Mouse (Mus musculus) common myeloid progenitor, adult 5-6 weeks (primary cell): ENCODE data around the gene Gm28038. TPM values are rescaled to one million over a fixed set of nuclear protein-coding genes. Genes with fewer than 3 reads are reported as not detected.

Source experiments
- ATAC-seq: replicated peaks from 2 replicates; pipeline ENCODE4 v1.8.0; 2016; ENCODE audit warnings: low read depth, mild to moderate bottlenecking, moderate TSS enrichment, inconsistent platforms; ENCODE audit not compliant: poor library complexity, severe bottlenecking
- total RNA-seq: library from RNA; stranded (forward); fragments of 200-1000, 187-1606 nt; gene quantifications from 2 replicates; pipeline ENCODE4 v1.2.3, GENCODE M21; 2017

Gene Gm28038
- total RNA-seq, 1 experiment from 2014 or later, result not detected

DNA sequence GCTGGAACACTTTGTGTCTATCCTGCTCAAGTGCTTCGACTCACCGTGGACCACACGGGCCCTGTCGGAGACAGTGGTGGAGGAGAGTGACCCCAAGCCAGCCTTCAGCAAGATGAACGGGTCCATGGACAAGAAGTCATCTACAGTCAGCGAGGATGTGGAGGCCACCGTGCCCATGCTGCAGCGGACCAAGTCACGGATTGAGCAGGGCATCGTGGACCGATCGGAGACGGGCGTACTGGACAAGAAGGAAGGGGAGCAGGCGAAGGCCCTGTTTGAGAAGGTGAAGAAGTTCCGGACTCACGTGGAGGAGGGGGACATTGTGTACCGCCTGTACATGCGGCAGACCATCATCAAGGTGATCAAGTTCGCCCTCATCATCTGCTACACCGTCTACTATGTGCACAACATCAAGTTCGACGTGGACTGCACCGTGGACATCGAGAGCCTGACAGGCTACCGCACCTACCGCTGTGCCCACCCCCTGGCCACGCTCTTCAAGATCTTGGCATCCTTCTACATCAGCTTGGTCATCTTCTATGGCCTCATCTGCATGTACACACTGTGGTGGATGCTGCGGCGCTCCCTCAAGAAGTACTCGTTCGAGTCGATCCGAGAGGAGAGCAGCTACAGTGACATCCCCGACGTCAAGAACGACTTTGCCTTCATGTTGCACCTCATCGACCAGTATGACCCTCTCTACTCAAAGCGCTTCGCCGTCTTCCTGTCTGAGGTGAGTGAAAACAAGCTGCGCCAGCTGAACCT is 25.0 kb upstream of the Gm28038 start:
- ATAC-seq, result no peak

DNA sequence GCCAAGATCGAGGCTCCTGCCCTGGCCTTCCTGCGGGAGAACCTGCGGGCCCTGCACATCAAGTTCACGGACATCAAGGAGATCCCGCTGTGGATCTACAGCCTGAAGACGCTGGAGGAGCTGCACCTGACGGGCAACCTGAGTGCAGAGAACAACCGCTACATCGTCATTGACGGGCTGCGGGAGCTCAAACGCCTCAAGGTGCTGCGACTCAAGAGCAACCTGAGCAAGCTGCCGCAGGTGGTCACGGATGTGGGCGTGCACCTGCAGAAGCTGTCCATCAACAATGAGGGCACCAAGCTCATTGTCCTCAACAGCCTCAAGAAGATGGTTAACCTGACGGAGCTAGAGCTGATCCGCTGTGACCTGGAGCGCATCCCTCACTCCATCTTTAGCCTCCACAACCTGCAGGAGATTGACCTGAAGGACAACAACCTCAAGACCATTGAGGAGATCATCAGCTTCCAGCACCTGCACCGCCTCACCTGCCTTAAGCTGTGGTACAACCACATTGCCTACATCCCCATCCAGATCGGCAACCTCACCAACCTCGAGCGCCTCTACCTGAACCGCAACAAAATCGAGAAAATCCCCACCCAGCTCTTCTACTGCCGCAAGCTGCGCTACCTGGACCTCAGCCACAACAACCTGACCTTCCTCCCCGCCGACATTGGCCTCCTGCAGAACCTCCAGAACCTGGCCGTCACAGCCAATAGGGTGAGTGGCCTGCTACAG is 24.1 kb upstream of the Gm28038 start:
- ATAC-seq, result no peak

DNA sequence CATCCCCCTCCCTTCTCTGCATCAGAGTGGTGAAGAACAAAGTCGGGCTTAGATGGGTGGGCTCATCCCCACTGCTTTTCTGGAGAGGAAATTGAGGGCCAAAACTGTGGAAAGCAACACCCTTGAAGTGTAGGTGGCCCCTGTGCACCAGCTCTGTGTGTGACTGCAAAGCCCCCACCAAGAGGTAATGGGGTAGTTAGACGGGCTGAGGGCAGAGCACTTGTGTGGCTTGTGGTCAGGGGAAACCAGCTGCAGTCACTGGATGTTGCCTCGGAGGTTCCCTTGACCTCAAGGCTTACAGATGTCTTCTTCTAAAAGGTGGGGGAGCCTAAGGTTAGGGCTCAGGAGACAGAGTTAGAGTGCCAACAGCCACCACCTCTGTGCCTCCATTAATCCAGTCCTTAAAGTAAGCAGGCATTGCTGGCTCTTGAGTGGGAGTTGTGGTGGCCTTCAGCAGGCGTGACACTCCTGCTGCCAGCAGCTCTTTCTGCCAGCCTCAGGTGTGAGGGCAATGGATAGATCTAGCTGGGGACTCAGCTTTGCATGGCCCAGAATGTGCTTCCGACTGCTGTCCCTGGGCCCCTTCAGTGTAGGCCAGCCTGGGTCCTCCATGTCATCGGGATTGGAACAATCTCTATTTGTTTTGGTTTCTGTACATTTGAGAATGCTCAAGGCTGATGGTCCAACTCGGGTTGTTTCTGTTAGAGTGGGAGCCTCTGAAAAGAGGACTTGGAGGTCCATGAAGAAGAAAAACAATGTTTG is 23.0 kb upstream of the Gm28038 start:
- peak; percentile 68 for ATAC-seq

DNA sequence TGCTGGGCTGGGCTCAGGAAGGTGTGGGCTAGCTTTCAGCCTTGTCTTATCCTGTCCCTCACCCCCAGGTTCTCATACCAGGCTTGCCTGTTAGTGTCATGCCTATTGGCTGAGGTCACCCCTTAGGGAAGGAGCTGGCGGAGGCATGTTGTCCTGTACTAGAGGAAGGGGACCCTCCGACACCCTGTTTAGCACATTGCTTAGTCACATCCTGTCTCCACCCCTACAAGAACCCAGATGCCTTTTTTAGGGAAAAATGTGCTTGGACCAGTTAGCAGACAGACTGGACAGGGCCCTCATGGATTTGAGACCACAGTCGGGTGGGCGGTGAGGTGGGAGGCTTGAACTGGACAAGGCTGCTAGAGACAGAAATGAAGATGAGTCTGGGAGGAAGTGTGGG is 22.2 kb upstream of the Gm28038 start:
- 0 out of 2 replicates have a peak, but pooled peaks have one; percentile 12 for ATAC-seq

DNA sequence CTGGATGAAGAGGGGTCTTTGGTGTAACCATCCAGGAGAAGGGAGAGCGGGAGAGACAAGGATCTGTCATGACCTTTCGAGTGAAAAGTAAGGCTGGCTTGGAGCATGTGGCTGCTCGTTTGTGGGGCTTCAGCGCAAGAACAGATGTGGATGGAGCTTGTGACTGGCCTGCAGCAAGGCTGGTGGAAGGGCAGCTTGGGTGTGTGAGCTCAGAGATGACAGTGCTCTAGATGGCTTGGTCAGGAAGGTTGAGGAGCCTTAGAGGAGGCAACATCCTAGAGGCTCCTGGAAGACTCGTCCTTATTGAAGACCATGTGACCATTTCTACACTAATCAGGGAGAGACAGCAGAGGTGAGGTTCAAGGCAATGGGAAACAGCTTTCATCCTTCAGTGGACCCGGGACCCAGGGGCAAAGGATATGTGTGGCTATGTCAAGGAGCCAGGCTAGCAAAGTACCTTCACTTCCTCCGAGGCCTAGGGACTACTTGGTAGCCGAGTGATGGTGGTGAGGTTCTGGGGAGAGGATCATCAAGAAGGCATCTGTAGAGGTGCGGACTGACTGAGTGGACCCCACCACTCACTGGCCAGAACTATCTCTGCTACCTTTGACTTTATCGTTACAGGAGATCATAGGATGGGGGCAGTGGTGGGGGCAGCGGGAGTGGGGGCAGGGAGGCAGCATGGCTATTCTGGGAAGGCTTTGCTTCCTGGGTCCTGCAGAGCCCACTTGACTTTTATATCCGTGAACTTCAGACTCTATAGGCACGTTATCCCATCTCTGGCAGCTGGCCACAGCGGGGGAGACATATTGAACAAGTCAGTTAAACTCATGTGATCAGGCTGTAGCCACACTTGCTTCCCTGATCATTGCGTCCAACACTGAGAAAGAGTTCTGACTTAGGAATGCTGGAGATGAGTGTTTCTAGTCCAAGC is 21.4 kb upstream of the Gm28038 start:
- ATAC-seq, result no peak

DNA sequence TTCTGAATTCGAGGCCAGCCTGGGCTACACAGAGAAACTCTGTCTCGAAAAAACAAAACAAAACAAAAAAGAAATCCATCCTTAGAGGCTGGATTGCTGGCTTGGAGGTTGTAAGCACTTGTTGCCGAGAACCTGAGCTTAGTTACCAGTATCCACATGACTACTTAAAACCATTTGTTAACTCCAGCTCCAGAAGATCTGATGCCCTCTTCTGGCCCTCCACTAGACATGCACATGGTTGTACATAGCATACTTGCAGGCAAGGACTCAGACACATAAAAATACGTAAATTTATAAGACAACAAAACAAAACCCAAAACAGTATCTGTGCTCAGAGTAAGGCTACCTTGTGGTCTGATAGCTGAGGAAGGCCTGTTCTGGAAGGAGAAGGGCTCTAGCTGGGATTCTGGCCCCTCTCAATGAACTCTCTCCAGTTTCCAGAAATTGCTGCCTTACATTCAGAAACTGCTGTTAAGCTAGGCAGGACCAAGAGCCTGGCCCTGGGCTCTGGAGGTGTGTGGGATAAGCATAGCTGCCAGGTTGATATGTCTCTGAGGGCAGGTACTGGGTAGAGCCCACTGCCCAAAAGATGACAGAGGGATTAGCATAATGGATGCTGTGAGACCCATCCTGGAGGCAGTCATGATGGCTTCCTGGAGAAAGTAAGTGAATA is 19.6 kb upstream of the Gm28038 start:
- ATAC-seq, result no peak

DNA sequence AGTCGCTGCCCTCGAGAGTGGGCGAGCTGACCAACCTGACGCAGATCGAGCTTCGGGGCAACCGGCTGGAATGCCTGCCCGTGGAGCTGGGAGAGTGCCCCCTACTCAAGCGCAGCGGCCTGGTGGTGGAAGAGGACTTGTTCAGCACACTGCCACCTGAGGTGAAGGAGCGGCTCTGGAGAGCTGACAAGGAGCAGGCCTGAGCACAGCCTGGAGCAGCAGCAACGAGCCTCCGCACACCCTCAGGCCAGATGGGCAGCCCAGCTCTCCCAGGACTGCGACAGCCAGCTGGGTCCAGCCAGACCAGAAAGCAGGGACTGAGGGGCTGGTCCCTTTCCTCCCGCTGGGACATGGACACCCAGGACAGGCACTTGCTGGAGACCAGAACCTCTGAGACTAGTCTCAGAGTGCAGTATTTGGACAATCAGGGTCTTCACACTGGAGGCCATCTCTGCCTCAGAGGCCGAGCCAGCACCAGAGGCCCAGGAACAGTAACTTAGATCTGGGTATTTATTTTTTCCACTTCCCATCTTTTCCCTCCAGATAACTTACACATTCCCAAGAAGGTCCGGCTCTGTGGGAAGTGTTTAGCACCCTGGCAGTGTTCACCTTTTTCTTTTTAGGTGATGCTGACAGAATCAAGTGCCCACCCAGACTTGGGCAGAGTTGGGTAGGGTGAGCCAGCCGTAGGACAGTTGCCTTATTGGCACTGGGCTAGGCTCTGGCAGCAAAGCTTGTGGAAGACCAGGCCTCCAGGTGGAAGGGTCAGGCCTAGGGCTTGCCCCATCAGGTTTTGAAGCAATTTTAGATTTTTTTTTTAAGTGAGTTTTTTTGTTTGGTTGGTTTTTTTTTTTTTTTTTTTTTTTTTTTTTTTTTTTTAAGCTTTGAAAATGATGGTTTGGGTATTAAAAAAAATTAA is 18.7 kb upstream of the Gm28038 start:
- ATAC-seq, result no peak

DNA sequence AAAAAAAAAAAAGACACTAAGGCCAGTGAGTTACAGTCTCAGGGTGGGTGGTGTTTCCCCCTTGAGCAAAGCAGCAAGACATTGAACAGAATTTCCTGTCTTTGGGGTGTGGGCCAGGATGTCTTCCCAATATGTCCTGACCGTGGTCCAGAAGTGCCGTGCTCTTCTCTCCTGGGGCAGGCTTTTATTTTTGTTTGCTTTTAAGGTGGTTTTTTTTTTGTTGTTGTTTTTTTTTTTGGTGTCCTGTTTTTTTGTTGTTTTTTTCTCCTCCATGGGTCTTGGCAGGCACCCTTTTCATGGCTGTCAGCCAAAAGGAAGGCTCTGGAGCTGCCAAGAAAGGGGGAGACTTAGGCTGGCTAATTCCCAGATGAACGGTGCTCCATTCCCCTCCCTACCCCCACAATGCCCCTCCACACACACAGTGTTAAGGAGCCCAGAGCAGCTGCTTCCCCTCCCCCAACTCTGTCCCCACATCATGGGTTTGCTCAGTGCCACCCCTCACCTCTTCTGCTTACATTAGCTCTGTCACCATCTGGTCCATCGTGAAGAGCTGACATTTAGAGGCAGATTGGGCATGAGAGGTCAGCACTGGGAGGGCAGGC is 17.9 kb upstream of the Gm28038 start:
- no peak for ATAC-seq

DNA sequence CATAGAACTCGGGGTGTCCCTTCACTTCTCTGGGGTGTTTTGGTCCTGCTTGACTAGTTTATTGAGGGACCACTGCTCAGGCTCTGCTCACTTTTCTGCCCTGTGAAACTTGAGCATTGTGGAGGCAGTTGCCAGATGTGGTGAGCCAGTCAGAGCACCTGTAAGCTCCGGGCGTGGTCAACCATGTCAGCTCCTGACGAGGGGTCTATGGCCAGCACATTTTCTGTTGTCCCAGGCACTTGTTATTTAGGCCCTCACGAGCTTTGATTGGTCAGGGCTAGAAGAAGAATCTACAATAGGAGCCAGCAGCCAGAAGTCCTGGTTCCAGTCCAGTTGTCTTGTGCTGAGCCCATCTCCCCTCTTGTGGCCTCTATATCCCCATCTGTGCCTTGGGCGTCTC is 17.0 kb upstream of the Gm28038 start:
- ATAC-seq, result no peak

DNA sequence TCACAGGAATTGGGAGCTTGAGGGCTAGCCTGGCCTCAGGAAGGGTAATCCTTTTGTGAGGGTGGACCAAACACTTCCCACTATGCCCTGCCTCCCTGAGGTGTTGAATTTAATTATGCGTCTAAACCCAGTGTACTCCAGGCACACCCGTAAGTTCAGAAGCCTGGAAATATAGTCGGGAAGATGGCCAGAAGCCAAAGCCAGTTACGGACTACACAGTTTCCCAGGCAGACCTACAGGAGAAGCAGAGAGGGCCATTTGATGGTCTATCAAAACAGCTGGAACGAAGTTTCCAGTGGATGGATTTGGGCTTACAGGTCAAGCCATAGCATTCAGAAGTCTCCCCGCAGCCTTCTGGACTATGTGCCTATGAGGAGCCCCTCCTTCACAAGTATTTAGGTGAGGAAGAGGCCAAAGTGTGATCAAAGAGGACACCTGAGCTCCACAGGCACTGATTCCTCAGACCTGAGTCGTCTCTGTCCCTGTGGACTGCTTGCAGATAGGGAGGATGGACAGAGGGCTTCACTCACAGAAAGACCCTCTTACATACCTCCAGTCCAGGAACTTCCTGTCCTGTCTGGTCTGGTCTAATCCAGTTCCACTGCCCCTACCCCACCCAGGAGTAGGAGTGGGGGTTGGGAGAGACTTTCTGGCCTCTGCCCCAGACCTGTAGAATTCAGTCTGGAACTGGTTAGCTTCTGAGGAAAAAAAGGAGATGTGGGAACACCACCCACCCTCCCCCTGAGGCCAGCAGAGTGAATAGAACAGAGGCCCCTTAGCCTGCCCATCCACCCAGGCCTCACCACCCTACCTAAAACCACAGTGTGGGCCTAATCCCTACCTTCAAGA is 15.9 kb upstream of the Gm28038 start:
- ATAC-seq, result no peak

DNA sequence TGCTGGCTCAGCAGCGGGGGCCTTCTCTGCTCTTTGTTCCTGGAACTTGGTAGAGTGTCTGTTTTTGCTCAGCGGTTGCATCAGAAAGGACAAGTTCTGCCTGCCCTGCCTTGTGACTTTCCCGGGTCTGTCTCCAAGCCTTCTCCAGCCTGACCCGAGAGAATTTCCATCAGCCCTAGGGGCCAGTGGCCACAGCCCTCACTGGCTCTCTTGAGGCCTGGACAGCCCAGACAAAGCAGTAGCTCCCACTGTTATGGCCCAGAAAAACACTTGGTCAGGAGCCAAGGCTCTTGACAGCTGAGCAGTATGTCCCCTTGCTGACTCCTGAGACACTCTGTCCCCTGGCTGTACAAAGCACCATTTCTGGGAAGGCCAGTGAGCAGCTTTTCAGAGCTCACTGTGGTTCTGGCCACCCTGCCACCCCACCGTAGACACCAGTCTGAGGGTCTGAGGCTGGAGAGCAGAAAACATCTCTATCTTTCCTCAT is 15.0 kb upstream of the Gm28038 start, which contains the start of gene Phyhd1:
TSS of gene Phyhd1 (plus strand) at position 437 of the 487 bp plus-strand sequence.
- no peak for ATAC-seq

DNA sequence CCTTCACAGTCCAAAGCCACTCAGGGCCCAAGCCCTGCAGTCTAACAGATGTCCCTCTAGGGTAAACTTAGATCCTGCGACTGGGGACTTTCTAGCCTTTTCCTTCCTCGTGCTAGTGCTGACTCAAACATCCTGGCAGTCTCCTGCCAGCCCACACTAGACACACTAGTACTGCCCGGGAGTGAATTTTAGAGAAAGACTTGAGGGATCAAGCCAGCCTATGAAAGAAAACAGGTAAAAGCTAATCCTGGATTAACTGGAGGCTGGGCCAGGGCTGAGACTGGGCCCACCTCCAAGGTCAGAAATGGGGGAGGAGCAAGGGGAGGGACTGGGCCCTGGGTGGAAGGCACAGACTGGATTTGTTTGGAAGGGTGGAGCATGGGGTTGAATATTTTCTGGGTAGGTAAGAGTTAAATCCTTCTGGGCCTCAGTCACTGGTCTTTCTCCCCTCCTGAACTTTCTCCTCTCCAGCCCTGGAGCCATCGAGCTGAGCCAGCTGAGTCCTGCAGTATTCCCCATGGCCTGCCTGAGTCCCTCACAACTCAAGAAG is 14.4 kb upstream of the Gm28038 start:
- no peak for ATAC-seq

DNA sequence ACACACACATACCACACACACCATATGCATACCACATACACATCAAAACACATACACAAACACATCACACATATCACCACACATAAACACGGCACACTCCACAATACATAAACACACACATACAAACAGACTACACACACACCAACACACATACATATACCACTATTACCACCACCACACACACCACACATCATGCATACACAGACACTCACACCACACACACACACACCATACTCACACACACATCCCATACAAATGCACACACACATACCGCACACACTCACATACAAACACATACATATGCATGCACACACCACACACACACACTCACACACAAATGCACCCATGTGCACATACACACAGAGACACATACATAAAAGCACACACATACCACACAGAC is 13.4 kb upstream of the Gm28038 start:
- ATAC-seq, result no peak

DNA sequence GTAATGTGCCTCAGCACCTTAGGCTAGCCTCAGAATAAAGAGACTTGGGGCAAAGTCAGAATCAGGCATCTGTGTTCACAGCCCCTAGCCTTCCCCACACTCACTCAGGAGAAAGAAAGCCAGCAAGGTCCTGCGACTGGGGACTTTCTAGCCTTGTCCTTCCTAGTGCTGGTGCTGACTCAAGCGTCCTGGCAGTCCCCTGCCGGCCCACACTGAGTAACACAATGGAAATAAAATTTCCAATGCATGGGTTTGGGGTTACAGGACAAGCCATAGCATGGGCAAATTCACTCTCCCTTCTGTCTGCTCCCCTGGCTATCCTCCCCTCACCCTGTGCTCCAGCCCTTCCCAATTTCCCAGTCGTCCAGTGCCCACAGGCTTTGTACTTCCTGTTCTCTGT is 12.5 kb upstream of the Gm28038 start:
- no peak for ATAC-seq

DNA sequence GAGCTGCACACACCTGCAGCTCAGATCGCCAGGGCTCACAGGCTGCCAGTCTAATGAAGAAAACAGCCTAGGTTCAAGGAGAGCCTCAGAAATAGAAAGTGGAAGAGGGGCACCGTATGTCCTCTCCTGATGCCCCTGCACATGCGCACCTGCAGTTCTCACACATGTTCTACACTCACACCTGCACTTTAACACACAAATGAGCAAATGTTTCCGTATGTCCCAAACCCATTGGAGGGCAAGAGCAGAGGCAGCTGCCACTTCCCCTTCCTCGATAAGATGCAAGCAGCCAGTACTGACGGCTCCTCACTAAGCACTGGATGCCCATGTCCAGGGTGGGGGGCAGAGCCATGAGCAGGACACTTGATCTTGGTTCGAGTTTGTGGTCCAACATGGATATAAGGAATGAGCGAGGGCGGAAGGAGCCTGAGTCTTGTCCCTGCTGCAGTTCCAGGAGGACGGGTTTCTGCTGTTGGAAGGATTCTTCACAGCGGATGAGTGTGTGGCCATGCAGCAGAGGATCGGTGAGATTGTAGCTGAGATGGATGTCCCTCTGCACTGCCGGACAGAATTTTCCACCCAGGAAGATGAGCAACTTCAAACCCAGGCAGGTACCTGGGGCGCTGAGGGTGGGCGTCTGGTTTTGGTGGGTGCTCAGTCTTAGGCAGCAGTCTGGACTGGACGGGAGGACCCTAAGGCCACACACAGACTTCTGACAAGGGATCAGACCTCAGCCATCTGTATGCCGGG is 11.4 kb upstream of the Gm28038 start:
- ATAC-seq, result no peak

DNA sequence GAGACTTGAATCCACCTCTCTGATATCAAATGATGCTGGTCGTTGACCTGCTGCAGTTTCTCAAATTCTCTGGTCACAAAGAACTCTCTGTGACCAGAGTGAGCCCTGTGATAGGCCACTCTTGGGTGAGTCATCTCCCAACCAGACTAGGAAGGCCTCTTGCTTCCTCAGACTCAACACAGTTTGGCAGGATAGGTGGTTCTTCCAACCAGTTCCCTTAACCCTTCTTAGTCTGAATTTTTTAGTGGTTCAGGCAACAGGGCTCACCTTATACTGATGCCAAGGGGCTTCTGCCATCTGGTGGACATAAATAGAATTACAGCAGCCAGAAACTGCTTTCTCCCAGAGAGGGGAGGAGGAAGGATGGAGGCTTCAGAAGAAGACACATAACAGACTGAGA is 10.7 kb upstream of the Gm28038 start:
- ATAC-seq, result peak; percentile 89
